Mouse (Mus musculus) limb, embryonic 12.5 days (tissue): ENCODE measurements around the gene Il16. TPM values are rescaled to one million over a fixed set of nuclear protein-coding genes. Genes with fewer than 3 reads are reported as not detected.

Source experiments
- ATAC-seq: fragments of 200-750 bp; cut with Nextera tagmentation; 2 replicates; pipeline ENCODE4 v1.8.0; 2017; ENCODE audit warnings: low read depth, moderate TSS enrichment; ENCODE audit not compliant: insufficient number of reproducible peaks, insufficient read depth, low FRiP score, low TSS enrichment
- H3K27ac ChIP-seq: fragments of 300-500 bp; sonication (generic); 2 replicates; pipeline ENCODE4 v1.5.1; 2016; ENCODE audit warnings: mild to moderate bottlenecking, moderate library complexity
- H3K27me3 ChIP-seq: fragments of 300-500 bp; sonication (generic); 2 replicates; pipeline ENCODE4 v1.6.1; 2016; ENCODE audit warnings: mild to moderate bottlenecking, moderate library complexity
- H3K36me3 ChIP-seq: fragments of 300-500 bp; sonication (generic); 2 replicates; pipeline ENCODE4 v1.6.1; 2016; ENCODE audit warnings: mild to moderate bottlenecking, moderate library complexity
- H3K4me1 ChIP-seq: fragments of 300-500 bp; sonication (generic); replicated peaks from 2 replicates; pipeline ENCODE4 v1.6.1; 2016
- H3K4me2 ChIP-seq: fragments of 300-500 bp; sonication (generic); 2 replicates; pipeline ENCODE4 v1.6.1; 2016; ENCODE audit warnings: mild to moderate bottlenecking, moderate library complexity
- H3K4me3 ChIP-seq: fragments of 300-500 bp; sonication (generic); replicated peaks from 2 replicates; pipeline ENCODE4 v1.5.1; 2016; ENCODE audit warnings: mild to moderate bottlenecking
- H3K9ac ChIP-seq: fragments of 300-500 bp; sonication (generic); replicated peaks from 2 replicates; pipeline ENCODE4 v1.6.1; 2016; ENCODE audit warnings: mild to moderate bottlenecking, moderate library complexity
- H3K9me3 ChIP-seq: fragments of 300-500 bp; sonication (generic); 2 replicates; pipeline ENCODE4 v1.6.1; 2016; ENCODE audit warnings: mild to moderate bottlenecking, moderate library complexity
- WGBS: fragments of 180-500 bp; shearing (Covaris S2); methylation state at CpG from one replicate; pipeline ENCODE4 v1.1.7; 2016; 5-methylcytosine and 5-hydroxymethylcytosine counted together
- polyA plus RNA-seq: library from polyadenylated mRNA; unstranded; fragments of >200 nt; fragmentation: Nextera tagmentation; extraction: Ambion mirVana; gene quantifications from 2 replicates; pipeline ENCODE4 v1.2.1, GENCODE M21; 2016

Il16 gene
- polyA plus RNA-seq, 1 experiment from 2014 or later, result 2.9 TPM

GRCm38 (mm10) chr7:83641163-83641562 is 104.4 kb downstream of the Il16 start:
- 72% methylated on average over 2 of the region's 2 CpGs for WGBS
- H3K27me3 ChIP-seq, result no peaks in the 10 kb centered on the region
- H3K9me3 ChIP-seq, result no peaks in the 10 kb centered on the region
- no peak for ATAC-seq
- H3K9ac ChIP-seq, result no peak overlapping the region
- no peak overlapping the region for H3K27ac ChIP-seq
- no peak overlapping the region for H3K4me2 ChIP-seq
- peaks cover 81% of the 10 kb centered on the region for H3K36me3 ChIP-seq
- no peaks in the 10 kb centered on the region for H3K4me1 ChIP-seq
- H3K4me3 ChIP-seq, result no peak overlapping the region

GRCm38 (mm10) chr7:83640581-83640980 is 104.9 kb downstream of the Il16 start:
- Histone ChIP-seq H3K36me3 (peaks cover 81% of the 10 kb centered on the region), H3K4me2 (no peak overlapping the region), H3K9me3 (no peaks in the 10 kb centered on the region), H3K4me3 (no peak overlapping the region), H3K27ac (no peak overlapping the region), H3K27me3 (no peaks in the 10 kb centered on the region), H3K4me1 (no peaks in the 10 kb centered on the region), H3K9ac (no peak overlapping the region)
- no peak for ATAC-seq
- 89% methylated on average over 5 of the region's 5 CpGs for WGBS

GRCm38 (mm10) chr7:83639084-83639483 is 106.4 kb downstream of the Il16 start:
- H3K4me2 ChIP-seq, result no peak overlapping the region
- no peaks in the 10 kb centered on the region for H3K27me3 ChIP-seq
- WGBS, result 77% methylated on average over 3 of the region's 3 CpGs
- no peak overlapping the region for H3K27ac ChIP-seq
- H3K36me3 ChIP-seq, result peaks cover 80% of the 10 kb centered on the region
- no peaks in the 10 kb centered on the region for H3K9me3 ChIP-seq
- no peak overlapping the region for H3K9ac ChIP-seq
- no peak for ATAC-seq
- no peak overlapping the region for H3K4me3 ChIP-seq
- H3K4me1 ChIP-seq, result 0 out of 2 replicates have a peak, but pooled peaks cover under 1% of the 10 kb centered on the region

- 84% methylated on average over 8 of the region's 8 CpGs for WGBS
- H3K4me1 ChIP-seq, result peaks cover 10% of the 10 kb centered on the region
Observed at GRCm38 (mm10) chr7:83637781-83638583, 107.5 kb downstream of the Il16 start.

GRCm38 (mm10) chr7:83636425-83636824 is 109.1 kb downstream of the Il16 start:
- H3K36me3 ChIP-seq, result peaks cover 55% of the 10 kb centered on the region
- WGBS, result 88% methylated on average over 8 of the region's 8 CpGs
- H3K4me3 ChIP-seq, result no peak overlapping the region
- no peaks in the 10 kb centered on the region for H3K9me3 ChIP-seq
- no peak overlapping the region for H3K9ac ChIP-seq
- no peak for ATAC-seq
- no peaks in the 10 kb centered on the region for H3K27me3 ChIP-seq
- H3K4me2 ChIP-seq, result no peak overlapping the region
- H3K4me1 ChIP-seq, result peaks cover 17% of the 10 kb centered on the region
- H3K27ac ChIP-seq, result no peak overlapping the region

More at GRCm38 (mm10) chr7:83637781-83638583, 107.5 kb downstream of the Il16 start:
- ATAC-seq, result no peak
- no peak overlapping the region for H3K27ac ChIP-seq
- H3K4me3 ChIP-seq, result no peak overlapping the region
- peaks cover 69% of the 10 kb centered on the region for H3K36me3 ChIP-seq
- H3K9me3 ChIP-seq, result no peaks in the 10 kb centered on the region
- H3K27me3 ChIP-seq, result no peaks in the 10 kb centered on the region
- H3K4me2 ChIP-seq, result no peak overlapping the region
- no peak overlapping the region for H3K9ac ChIP-seq

GRCm38 (mm10) chr7:83635726-83636125 is 109.8 kb downstream of the Il16 start:
- peaks cover 48% of the 10 kb centered on the region for H3K36me3 ChIP-seq
- WGBS, result 95% methylated on average over 2 of the region's 2 CpGs
- H3K27me3 ChIP-seq, result no peaks in the 10 kb centered on the region
- H3K4me1 ChIP-seq, result peaks cover 24% of the 10 kb centered on the region
- no peaks in the 10 kb centered on the region for H3K9me3 ChIP-seq
- H3K4me2 ChIP-seq, result no peak overlapping the region
- H3K9ac ChIP-seq, result no peak overlapping the region
- no peak overlapping the region for H3K4me3 ChIP-seq
- no peak overlapping the region for H3K27ac ChIP-seq
- ATAC-seq, result no peak

- Histone ChIP-seq H3K36me3 (peaks cover 31% of the 10 kb centered on the region), H3K27me3 (no peaks in the 10 kb centered on the region), H3K4me1 (peaks cover 26% of the 10 kb centered on the region), H3K4me3 (no peak overlapping the region), H3K9me3 (no peaks in the 10 kb centered on the region), H3K27ac (no peak overlapping the region), H3K9ac (no peak overlapping the region), H3K4me2 (no peak overlapping the region)
- 90% methylated on average over 6 of the region's 6 CpGs for WGBS
- ATAC-seq, result no peak
Observed at GRCm38 (mm10) chr7:83633856-83634255, 111.7 kb downstream of the Il16 start.

- Histone ChIP-seq H3K9me3 (no peaks in the 10 kb centered on the region), H3K27ac (no peak overlapping the region), H3K36me3 (peaks cover 21% of the 10 kb centered on the region), H3K27me3 (no peaks in the 10 kb centered on the region), H3K9ac (peak overlapping the region; percentile 75; the same call in 1 of the 2 replicates), H3K4me2 (peak overlapping the region; percentile 75), H3K4me1 (peaks cover 26% of the 10 kb centered on the region), H3K4me3 (peak overlapping the region; percentile 64)
- no peak for ATAC-seq
- 57% methylated on average over 6 of the region's 6 CpGs for WGBS
Observed at GRCm38 (mm10) chr7:83632682-83633120, 112.8 kb downstream of the Il16 start.

GRCm38 (mm10) chr7:83631828-83632681 is 113.5 kb downstream of the Il16 start, which contains the start of gene Stard5:
Stard5 (plus strand) TSS chr7:83631959.
- Histone ChIP-seq H3K4me1 (peaks cover 26% of the 10 kb centered on the region), H3K9ac (peak within 1 kb of the TSS; percentile 75), H3K27me3 (no peaks in the 10 kb centered on the region), H3K27ac (peak within 1 kb of the TSS; percentile 76), H3K36me3 (peaks cover 15% of the 10 kb centered on the region), H3K9me3 (no peaks in the 10 kb centered on the region), H3K4me2 (peak within 1 kb of the TSS; percentile 75), H3K4me3 (peak within 1 kb of the TSS; percentile 64)
- WGBS, result 1% methylated on average over 35 of the region's 35 CpGs
- peak; percentile 97 for ATAC-seq

- Histone ChIP-seq H3K4me2 (peak overlapping the region; percentile 75), H3K27me3 (no peaks in the 10 kb centered on the region), H3K27ac (peak overlapping the region; percentile 76), H3K4me1 (peaks cover 26% of the 10 kb centered on the region), H3K9me3 (no peaks in the 10 kb centered on the region), H3K36me3 (peaks cover 7% of the 10 kb centered on the region; the same call in 1 of the 2 replicates), H3K4me3 (peak overlapping the region; percentile 64), H3K9ac (peak overlapping the region; percentile 75)
- ATAC-seq, result no peak
- WGBS, result 10% methylated on average over 11 of the region's 11 CpGs
Observed at GRCm38 (mm10) chr7:83631073-83631827, 114.3 kb downstream of the Il16 start.
